Mouse (Mus musculus) mesoderm, embryonic 11.5 days (tissue): ENCODE data around the gene Nudt8.
"Not testable (repeated sequence)": the region's sequence is repeated elsewhere in the genome, so short reads cannot be mapped to it uniquely, and the experiment has no call there.

Source experiments
- DNase-seq: peaks from one replicate; pipeline ENCODE4 v3.0.0-alpha.2; 2012; ENCODE audit warnings: low read depth, low spot score

The Nudt8 gene

DNA sequence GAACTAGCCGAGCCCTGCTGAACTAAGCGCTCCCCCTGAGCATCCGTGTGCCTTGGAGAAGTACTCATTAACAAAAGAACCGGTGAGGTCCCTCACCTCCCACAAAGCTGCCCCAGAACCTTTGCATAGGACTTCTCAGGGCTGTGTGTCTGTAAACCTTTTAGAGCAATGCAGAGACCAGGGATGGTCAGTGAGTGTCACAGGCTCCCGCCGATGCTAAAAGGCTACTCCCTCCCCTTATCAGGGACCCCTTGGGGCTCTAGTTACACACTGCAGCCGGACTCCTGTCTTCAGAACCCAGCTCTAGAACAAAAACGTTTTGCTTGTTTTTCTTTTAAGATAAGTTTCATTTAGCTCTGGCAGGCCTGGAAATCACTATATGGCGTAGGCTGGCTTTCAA lies 12.7 kb downstream of the Nudt8 start:
- no peak for DNase-seq

DNA sequence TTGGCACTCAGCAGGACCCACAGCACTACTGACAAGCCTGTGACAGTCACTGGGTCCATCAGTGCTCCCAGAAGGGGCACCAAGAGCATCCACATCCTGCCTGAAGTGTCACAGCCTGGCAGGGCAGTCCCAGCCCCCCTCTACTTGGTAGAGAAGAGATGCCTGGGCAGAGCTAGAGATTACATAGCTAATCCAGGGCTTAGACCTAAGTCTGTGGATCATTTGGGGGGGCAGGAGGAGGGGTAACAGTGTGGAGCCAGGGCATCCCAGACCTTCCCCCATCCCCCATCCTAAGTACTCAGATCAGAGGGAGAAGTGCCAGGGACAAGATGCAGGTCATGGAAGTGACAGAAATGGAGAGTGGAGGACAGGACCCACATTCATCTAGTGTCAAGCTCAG lies 14.4 kb downstream of the Nudt8 start:
- no peak for DNase-seq

DNA sequence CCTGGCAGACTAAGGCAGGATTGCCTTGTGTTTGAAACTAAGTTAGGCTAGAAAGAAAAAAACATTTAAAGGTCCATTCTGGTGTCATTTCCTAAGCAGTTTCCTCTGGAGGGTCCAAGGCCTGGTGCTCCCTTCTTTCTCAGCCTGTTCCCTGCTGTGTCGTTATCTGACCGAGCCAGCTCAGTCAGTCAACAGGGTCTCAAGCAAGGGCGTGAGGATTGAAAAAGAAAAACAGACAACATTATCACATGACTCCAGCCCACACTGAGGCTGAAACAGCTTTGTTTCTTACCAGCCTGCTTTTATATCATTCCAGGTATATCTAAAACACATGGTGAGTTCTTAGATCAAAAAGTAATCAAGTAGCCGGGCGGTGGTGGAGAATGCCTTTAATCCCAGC lies 15.3 kb downstream of the Nudt8 start:
- DNase-seq, result no peak

DNA sequence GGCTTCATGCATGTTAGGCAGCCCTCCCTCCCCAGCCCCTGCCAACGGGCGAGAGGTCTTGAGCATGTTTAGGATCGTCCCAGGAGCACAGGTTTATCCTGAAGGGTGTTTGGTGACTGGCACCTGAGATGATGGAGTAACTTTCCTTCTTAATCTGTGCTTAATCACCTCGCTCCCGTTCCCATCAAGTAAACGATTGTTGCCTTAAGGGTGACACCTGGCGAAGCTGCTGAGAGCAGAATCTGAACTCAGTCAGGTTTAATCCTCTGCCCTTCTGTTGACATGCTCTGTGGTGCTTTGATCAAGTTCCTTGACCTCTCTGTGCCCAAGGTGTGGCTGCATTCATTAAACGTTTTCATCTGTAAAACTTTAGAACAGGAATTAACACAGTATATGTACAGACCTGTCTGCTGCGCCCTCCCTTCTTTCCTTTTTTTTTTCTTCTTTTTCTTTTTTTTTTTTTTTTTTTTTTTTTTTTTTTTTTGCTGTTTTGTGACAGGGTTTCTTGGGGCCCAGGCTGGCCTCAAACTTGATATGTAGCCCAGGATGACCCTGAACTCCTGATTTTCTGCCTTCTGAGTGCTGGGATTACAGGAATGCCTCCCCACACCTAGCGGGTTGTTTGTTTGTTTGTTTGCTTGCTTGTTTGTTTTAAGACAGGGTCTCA lies 17.7 kb downstream of the Nudt8 start:
- no peak for DNase-seq

DNA sequence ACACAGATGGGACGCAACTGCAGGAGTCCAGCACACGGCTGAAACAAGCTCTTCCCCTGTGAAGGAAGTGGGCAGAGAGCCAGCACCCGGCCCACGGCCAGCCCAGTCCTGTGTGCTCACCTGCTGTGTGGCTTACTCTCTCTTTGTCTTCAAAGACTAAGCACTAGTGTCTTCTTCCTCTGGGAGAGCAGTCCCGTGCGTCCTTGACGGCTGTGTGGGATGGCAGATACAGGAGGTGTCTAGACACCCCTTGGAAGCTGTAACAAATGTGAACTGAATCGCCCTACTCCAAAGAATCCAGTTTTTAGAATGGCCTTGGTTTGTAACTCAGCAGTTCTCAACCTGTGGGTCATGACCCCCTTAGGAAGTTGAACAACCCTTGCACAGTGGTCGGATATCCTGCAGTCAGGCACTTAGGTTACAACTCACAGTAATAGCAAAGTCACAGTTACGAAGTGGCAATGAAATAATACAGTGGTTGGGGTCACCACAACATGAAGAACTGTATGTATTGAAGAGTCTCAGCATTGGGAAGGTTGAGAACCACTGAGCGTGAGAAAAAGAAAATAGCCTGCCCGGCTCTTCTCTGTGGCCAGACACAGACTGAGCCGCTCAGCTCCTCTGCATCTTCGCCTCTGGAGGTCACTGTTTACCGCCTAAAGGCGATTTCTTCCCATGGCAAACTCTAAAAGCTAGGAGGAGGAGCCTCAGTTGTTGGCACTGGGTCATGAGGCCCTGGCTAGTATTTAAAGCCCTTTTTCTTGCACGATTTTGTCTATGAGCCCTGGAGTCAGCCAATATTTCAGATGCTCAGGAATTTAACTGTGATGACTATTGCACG lies 18.6 kb downstream of the Nudt8 start:
- peak; percentile 80 for DNase-seq

DNA sequence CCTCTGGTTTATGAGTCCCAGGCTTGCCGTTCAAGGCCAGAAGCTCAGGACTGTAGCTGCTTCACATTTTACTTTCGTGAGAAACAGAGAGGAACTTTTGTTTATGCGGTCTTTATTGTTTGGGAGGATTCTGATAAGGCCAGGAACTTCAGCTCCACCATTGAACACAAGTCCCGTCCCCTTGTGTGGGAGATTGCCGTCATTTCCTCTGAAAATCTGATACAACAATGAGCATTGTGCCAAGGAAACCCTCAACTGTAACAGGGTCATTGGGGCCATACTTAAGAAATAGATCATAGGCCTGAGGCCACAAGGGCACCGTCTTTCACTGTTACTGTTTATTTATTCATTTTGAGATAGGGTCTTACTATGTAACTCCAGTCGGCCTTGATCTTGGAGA lies 22.8 kb downstream of the Nudt8 start:
- no peak for DNase-seq

DNA sequence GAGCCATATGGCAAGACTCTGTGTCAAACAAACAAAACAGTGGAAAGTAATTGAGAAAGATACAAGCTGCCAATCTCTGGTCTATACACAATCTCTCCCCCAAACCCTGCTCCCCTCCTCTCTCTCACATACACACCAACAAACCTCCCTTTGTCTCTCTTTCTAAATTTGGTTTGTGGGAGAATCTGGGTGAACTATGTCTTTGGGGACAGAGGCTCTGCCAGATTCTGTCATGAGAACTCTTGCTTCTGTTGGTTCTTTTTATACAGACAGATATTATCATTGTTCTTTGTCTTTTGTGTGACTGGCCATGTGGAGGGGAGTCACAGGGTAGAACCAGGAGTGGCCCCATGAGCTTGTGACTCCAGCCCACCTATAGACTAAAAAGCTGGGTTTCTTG lies 27.2 kb downstream of the Nudt8 start:
- DNase-seq, result no peak

DNA sequence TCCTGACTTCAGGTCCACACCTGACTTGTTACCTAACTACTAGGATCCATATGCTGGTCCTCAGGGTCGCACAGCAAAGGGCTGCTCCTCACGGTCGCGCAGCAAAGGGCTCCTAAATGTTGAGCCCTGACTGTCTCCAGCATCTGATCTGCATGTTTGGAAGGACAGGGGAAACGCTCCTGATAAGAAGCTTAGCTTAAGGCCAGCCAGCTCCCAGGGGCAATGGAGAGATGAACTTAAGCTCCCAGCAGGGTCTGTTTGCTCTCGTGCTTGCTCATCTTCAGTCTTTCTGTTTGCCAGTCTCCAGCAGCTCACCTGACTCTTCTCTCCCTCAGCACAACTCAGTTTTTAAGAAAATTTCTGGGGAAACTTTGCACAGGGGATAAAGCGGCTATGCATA lies 32.3 kb downstream of the Nudt8 start:
- no peak for DNase-seq

DNA sequence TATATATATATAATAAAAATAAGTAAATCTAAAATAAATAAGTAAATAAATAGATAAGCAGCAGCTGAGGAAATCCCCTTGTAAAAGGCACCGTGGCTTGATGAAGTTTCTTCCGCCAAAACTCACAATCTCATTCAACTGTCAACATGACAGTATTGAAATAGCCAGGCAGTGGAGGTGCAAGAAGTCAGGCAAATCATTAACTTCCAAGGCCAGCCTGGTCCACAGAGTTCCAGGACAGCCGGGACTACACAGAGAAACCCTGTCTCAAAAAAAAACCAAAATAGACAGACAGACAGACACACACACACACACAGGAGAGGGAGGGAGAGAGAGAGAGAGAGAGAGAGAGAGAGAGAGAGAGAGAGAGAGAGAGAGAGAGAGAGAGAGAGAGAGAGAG lies 32.9 kb downstream of the Nudt8 start:
- no peak for DNase-seq

DNA sequence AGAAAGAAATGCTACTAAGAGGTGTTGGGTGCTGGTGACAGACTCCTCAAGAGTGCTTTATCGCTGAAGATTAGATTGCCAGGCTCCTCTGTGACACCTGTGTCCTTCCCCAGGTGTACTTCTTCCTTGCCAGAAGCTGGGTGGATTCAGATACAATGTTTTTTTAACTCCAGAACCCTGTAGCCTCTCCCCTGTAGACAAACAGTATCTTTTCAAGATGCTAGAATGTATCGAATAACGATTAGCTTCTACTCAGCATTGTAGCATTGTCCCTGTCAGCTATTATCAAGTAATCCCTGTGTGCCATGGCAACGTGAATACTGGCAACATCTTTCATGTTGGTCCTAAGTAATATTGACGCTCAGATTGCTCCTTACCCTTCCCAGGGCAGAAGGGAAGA lies 33.4 kb downstream of the Nudt8 start:
- no peak for DNase-seq

DNA sequence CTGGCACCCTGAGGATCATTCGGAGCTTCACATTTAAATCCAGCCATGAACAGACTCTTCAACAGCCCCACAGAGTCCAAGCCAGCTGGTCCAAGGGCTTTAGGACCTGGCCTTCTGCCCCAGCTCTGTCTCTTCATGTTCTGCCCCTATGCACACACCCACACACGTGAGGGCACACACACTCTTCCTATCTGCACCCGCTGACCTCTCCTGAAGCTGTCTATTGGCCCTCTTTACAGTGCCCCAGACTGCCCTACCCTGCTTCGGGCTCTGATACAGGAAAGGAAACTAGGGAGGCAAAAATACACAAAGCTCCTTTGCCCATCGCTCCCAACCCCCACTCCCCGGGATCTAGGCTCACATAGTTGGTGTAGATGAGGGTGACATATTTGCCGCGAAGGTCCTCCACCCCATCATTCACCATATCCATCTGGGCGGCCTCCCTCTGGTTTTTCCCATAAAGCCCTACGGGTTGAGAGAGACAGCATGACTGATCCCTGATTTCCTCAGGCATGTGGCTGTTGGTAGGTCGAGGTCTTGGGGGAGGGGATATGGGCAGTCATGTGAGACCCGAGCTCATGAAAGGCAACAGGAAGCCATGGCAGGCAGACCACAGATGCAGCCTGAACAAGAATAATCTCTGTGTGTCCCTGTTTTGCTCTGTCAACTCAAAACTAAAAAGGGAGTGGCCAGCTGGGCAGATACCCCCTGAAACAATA lies 36.1 kb downstream of the Nudt8 start:
- peak; percentile 54 for DNase-seq

DNA sequence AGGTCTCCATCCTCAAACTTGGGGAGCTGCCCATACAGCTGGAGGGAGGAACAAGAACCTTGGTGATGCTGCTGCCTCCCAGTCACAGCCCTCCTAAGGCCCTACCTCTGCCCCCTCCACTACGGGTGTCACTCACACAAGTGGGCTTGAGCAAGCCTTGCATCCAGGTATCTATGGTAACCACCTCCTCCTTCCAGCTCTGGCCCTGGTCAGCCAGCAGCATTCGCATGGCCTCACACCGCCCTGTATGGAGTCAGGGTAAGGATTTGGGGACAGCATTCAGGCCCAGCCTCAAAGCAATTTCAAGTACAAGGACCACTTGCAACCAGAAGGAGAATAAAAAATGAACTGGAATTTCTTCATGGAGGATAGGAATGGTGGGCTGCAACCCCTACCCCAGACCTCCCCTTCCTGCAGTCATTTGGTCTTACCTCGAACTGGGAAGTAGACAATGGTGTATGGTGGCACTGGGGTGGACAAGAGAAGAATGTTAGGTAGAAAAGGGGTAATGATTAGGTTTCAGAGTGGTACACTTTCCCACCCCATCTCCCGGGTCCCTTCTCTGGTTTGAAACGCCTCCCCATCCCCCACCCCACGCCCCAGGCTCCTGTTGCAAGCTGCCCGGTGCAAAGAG lies 36.9 kb downstream of the Nudt8 start:
- DNase-seq, result not testable (repeated sequence)

DNA sequence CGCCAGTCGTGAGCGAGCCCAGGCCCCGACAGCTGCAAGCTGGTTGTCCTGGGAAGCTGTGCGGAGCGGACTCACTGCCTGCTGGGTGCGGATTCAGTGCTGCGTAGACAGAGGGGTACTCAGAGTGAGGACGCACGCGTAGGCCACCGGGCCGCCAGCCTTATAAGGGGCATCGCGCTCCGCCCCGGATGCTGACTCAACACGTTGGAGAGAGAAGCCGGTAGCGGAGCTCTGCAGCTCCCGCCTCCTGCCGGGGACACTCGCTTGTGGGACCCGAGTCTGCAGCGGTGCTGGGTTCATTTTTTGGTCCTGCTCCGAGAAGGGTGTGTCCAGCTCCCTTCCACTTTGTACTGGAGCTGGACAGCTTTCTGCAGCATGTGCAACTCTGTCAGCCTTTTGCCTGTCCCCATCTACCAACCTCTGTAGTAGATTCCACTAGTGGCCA lies 37.4 kb downstream of the Nudt8 start, which contains the start of gene Gstp1:
Gstp1 (minus strand) TSS at position 198 of the 445 bp plus-strand sequence.
- peak; percentile 91 for DNase-seq

DNA sequence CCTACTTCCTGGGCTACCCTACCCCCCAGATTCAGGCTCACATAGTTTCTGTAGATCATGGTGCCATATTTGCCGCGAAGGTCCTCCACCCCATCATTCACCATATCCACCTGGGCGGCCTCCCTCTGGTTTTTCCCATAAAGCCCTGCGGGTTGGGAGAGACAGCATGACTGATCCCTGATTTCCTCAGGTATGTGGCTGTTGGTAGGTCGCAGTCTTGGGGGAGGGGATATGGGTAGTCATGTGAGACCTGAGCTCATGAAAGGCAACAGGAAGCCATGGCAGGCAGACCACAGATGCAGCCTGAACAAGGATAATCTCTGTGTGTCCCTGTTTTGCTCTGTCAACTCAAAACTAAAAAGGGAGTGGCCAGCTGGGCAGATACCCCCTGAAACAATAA lies 40.6 kb downstream of the Nudt8 start:
- DNase-seq, result not testable (repeated sequence)

DNA sequence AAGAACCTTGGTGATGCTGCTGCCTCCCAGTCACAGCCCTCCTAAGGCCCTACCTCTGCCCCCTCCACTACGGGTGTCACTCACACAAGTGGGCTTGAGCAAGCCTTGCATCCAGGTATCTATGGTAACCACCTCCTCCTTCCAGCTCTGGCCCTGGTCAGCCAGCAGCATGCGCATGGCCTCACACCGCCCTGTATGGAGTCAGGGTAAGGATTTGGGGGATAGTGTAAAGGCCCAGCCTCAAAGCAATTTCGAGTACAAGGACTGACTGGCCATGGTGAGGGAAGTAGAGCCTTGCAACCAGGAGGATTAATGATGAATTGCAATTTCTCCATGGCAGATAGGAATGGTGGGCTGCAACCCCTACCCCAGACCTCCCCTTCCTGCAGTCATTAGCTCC lies 41.1 kb downstream of the Nudt8 start:
- DNase-seq, result not testable (repeated sequence)

DNA sequence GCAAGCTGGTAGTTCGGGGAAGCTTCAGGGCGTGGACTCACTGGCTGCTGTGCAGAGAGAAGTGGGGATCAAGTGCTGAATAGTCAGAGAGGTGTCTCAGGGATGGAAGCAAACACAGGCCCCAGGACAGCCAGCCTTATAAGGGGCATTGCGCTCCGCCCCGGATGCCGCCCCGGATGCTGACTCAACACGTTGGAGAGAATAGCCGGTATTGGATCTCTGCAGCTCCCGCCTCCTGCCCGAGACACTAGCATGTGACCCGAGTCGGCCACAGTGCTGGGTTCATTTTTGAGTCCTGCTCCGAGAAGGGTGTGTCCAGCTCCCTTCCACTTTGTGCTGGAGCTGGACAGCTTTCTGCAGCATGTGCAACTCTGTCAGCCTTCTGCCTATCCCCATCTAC lies 41.7 kb downstream of the Nudt8 start:
- DNase-seq, result no peak

DNA sequence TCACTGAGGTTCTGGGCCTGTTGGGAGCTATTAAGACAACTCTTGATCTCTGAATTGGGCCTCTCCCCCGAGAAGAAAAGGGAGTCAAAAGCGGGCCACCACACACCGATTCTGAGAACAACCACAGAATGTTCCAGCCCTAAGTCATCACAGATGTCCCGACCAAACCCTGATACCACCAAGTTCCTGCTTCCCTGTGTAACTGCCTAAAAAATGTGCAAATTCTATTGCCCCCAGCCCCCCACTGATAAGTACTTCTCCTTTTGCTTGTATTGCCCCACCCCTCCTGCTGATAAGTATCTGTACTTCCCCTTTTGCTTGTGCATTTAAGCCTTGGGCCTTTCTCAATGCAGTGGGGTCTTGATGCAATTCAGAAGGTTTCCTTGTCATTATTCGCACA lies 43.7 kb downstream of the Nudt8 start:
- DNase-seq, result not testable (repeated sequence)

DNA sequence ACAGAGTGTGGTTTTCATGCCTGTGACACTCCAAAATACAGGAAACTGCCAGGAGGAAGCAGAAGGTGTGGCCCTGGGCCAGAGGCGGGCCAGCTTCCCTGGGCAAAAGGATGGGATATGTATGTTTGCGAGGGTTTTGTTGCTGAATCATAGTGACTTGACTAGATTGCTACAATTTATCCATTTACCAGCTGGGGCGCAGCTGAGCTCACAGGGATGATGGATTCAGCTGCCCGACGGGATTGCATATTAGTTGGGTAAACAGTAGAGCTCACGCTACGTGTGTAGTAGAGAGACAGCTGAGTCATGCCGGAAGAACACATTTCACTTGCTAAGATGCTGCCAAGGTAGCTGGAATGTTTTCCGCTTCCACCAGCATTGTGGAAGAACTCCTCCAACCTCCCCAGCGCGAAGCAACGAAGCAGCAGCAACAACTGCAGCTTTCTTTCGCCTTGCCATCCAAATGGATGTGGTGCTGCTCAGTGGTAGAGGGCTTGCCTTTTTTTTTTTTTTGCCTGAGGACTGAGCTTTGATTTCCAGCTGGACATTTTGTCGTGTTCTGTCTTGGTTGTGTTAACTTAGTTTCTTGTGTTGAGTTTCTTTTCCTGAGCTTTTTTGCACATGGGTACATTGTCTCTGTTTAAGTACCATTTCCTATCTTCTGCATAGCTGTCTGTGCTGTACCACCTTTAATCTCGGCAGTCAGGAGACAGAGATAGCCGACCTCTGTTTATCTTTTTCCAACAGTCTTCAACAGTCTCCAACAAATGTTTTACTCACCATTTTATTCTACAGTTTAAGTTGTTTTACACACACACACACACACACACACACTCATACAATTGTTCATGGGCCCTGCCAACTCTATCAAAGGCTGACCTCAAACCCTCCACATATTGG lies 45.8 kb downstream of the Nudt8 start, which contains the start of gene Gstp2:
Gstp2 (minus strand) TSS at position 58 of the 900 bp plus-strand sequence.
- DNase-seq, result peak; percentile 62

DNA sequence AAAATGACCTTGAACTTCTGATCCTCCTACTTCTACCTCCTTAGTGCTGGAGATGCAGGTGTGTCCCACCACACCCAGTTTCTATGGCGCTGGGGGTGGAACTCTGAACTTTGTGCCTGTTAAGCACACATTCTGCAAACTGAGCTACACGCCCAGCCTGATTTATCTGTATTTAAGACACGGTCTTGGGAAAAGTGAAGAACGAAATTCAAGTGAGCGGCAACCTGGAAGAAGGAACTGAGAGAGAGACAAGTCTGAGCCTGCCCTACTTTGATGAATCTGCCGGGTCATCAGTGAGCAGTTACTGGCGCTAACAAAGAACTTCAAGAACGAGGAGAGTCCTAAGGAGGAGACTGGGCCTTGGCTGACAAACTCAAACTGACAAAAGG lies 46.5 kb downstream of the Nudt8 start:
- no peak for DNase-seq

DNA sequence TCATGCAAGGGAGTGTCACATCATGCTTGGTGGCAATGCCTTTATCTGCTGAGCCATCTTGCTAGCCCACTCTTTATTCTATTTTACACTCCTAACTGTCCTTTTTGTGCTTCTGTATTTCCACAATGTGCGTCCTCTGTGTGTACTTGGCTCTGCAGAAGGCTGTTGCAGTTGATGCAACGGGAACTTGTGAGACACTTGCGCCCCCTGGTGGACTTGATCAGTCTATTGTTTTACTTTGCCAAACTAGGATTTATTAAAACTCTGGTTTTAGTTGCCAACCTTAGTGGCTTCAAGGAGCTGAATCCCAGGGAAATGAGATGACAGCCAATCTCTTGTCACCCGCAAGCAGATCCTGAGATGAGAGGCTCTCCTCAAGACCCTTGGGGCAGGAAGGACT lies 47.5 kb downstream of the Nudt8 start:
- peak; percentile 88 for DNase-seq

DNA sequence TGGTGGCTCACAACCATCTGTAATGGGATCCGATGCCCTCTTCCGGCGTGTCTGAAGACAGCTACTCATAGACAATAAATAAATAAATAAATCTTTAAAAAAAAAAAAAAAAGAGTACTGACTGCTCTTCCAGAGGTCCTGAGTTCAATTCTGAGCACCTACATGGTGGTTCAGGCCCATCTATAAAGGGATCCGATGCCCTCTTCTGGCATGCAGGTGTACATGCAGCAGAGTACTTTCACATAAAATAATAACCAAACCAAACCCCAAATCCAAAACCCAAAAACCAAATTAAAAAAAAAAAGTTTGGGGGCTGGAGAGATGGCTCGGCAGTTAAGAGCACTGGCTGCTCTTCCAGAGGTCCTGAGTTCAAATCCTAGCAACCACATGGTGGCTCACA lies 48.7 kb downstream of the Nudt8 start:
- not testable (repeated sequence) for DNase-seq
